Mouse (Mus musculus) small intestine, adult 2 months (tissue): Measurements from ENCODE around the gene Cd200r4.

Experiments used
- CTCF ChIP-seq: fragments of 200-500 bp; IDR thresholded peaks from 2 replicates; pipeline ENCODE4 v1.5.1; 2012; ENCODE audit warnings: low read depth, mild to moderate bottlenecking, control low read depth, inconsistent platforms, low read length, moderate library complexity, mixed read lengths; ENCODE audit not compliant: insufficient replicate concordance, insufficient read length; ENCODE audit errors: extremely low read depth
- POLR2A ChIP-seq: fragments of 200-500 bp; IDR thresholded peaks from 2 replicates; pipeline ENCODE4 v1.6.1; 2012; ENCODE audit warnings: low read depth, mild to moderate bottlenecking, control low read depth, inconsistent platforms, low read length, moderate library complexity

GRCm38 (mm10) chr16:44794416-44794815, 17.1 kb upstream of the Cd200r4 start:
- TF ChIP-seq CTCF, result no peak
- no peak for TF ChIP-seq POLR2A
